In the genomic region with DNA sequence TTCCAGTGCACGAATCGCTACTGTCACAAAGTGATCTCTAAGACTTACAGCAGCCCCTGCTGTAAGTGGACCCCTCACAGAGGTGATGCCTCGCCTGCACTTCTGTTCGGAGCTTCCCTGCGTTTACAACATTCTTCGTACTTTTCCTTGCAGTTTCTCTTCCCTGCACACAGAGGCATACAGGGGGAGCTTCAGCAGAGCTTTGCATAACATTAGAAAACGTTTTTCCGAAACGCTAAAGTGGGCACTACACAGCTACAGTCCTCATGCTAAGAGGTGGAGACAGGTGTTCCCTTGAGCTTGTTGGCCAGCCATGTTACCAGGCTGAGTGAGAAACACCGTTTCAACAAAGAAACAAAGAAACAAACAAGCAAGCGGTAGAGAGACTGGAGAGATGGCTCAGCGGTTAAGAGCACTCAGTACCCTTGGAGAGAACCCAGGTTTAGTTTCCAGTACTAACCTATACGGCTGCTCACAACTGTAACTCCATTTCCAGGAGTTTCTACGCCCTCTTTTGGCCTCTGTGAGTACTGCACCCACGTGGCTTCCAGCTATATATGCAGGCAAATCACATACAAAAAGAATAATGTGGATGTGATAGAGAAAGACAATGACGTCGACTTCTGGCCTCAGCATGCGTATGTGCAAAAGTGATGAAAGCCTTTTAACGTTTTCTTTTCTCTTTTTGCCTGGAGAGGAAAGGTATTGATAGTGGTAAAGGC, we compare ENCODE assay signal across 8 mouse cellular contexts.
A peak's percentile ranks its signal among the peaks of the same experiment; 100 is the strongest.
DNase-seq lines count a peak whose midpoint lies in the region; ATAC-seq and TF ChIP-seq lines count a peak whose summit lies in the region.

No protein-coding gene starts in this region.

- H3K27me3 ChIP-seq in kidney, embryonic 16.5 days (ENCODE audit: insufficient read depth, low read length): no peaks in the 10 kb centered on the region
- no peaks in the 10 kb centered on the region; the same call in 1 of the 2 replicates for H3K27me3 ChIP-seq in E14TG2a.4 (ENCODE audit: insufficient read depth, low read length)
- H3K27me3 ChIP-seq in small intestine, adult 2 months (ENCODE audit: control insufficient read depth, insufficient read depth, low read length): no peaks in the 10 kb centered on the region

- peak; percentile 96 for TF ChIP-seq CTCF in E14TG2a.4 (conservative IDR thresholded peaks at IDR 0.05; ENCODE audit: low read length)
- TF ChIP-seq CTCF in small intestine, adult 2 months (IDR thresholded peaks at IDR 0.05; ENCODE audit: extremely low read depth, insufficient read length, insufficient replicate concordance, low read depth, low read length): no peak

- H3K9ac ChIP-seq in kidney, embryonic 16.5 days (replicated peaks; ENCODE audit: low read length): no peak overlapping the region

- H3K36me3 ChIP-seq in kidney, embryonic 16.5 days (ENCODE audit: insufficient read depth, low read length): 0 out of 2 replicates have a peak, but pooled peaks cover 3% of the 10 kb centered on the region
- H3K36me3 ChIP-seq in E14TG2a.4 (ENCODE audit: insufficient read depth, low read length): no peaks in the 10 kb centered on the region
- H3K36me3 ChIP-seq in small intestine, adult 2 months (ENCODE audit: control insufficient read depth, insufficient read depth, low read length): no peaks in the 10 kb centered on the region

- no peak for TF ChIP-seq POLR2A in small intestine, adult 2 months (IDR thresholded peaks at IDR 0.05; ENCODE audit: low read depth, low read length)

- no peaks in the 10 kb centered on the region; the same call in 1 of the 2 replicates for H3K9me3 ChIP-seq in kidney, embryonic 16.5 days (ENCODE audit: low read length)
- H3K9me3 ChIP-seq in E14TG2a.4 (ENCODE audit: low read length): peaks cover 2% of the 10 kb centered on the region

- intact Hi-C loops in gastrocnemius, postnatal 14 days (cut with DNase I; ENCODE audit: low total_unique reads): loop anchor here (10.0 kb wide), 1 partner anchor 270 kb away; no protein-coding TSS in a partner anchor

- 78% methylated on average over 19 of the region's 19 CpGs for WGBS in kidney, embryonic 16.5 days
- WGBS in small intestine, adult 2 months: 68% methylated on average over 19 of the region's 19 CpGs

- peak; percentile 30 for DNase-seq in kidney, adult 9 months
- DNase-seq in brain, adult 2 months (ENCODE audit: low read depth, low spot score): peak; percentile 31
- DNase-seq in liver (peak; percentile 44), adipocyte (ENCODE audit: low spot score) (no peak)
- no peak for DNase-seq in gastrocnemius, postnatal 14 days

- no peak overlapping the region for H3K4me3 ChIP-seq in kidney, embryonic 16.5 days (ENCODE audit: low read length)
- H3K4me3 ChIP-seq in E14TG2a.4 (replicated peaks; ENCODE audit: low read length): peak overlapping the region; percentile 29
- no peak overlapping the region for H3K4me3 ChIP-seq in small intestine, adult 2 months (ENCODE audit: low read depth, low read length)

- peaks cover 26% of the 10 kb centered on the region for H3K4me1 ChIP-seq in kidney, embryonic 16.5 days (ENCODE audit: insufficient read depth, low read length)
- peaks cover 32% of the 10 kb centered on the region for H3K4me1 ChIP-seq in E14TG2a.4 (replicated peaks; ENCODE audit: low read depth, low read length)
- H3K4me1 ChIP-seq in small intestine, adult 2 months (ENCODE audit: control insufficient read depth, insufficient read depth, insufficient read length, low read length): no peaks in the 10 kb centered on the region

- H3K4me2 ChIP-seq in kidney, embryonic 16.5 days (replicated peaks; ENCODE audit: low read depth, low read length): no peak overlapping the region

- no peak for ATAC-seq in kidney, embryonic 16.5 days (ENCODE audit: low FRiP score, low TSS enrichment)

- H3K27ac ChIP-seq in kidney, embryonic 16.5 days (ENCODE audit: low read length): no peak overlapping the region
- H3K27ac ChIP-seq in small intestine, adult 2 months (ENCODE audit: insufficient read depth, low read depth, low read length): 0 out of 2 replicates have a peak overlapping the region, but pooled peaks have one; percentile 14

Comparison
In these comparisons a context has a peak if more than half of its experiments do, and no peak if none do; other contexts are left out.
1. DNase-seq: peak in kidney, adult 9 months (single experiment), brain, adult 2 months (single experiment) and liver (single experiment); none in gastrocnemius, postnatal 14 days (single experiment) and adipocyte (single experiment).